Mouse (Mus musculus): ENCODE data around the gene Pls3.

GRCm38 (mm10) chrX:75829240-75829866 is 45.6 kb downstream of the Pls3 start:
- TF ChIP-seq CTCF (IDR thresholded peaks at IDR 0.05; ENCODE audit: insufficient read depth, low read depth, low read length), result no peak
- no peak for TF ChIP-seq POLR2A (IDR thresholded peaks at IDR 0.05; ENCODE audit: insufficient read depth, low read depth, low read length)
